Mouse (Mus musculus) cortical plate, adult 2 months (tissue): ENCODE measurements around the gene Tmem136.

Experiments
- CTCF ChIP-seq: fragments of 200-500 bp; IDR thresholded peaks from 2 replicates; pipeline ENCODE4 v1.5.1; 2011; ENCODE audit warnings: mild to moderate bottlenecking, control low read depth, low read length; ENCODE audit not compliant: insufficient read depth; ENCODE audit errors: extremely low read depth
- POLR2A ChIP-seq: fragments of 200-500 bp; IDR thresholded peaks from 2 replicates; pipeline ENCODE4 v1.6.1; 2011; ENCODE audit warnings: mild to moderate bottlenecking, low read length, control low read depth; ENCODE audit not compliant: insufficient read depth; ENCODE audit errors: extremely low read depth

- no peak for TF ChIP-seq CTCF
- TF ChIP-seq POLR2A: no peak
Observed at GRCm38 (mm10) chr9:43149498-43149897, 33.1 kb upstream of the Tmem136 start.
